Mouse (Mus musculus) small intestine, adult 2 months (tissue): ENCODE measurements around the gene Dcaf17. TPM values are rescaled to one million over a fixed set of nuclear protein-coding genes. Genes with fewer than 3 reads are reported as not detected.

ENCODE experiments used
- H3K27ac ChIP-seq: fragments of 200-500 bp; 2 replicates; pipeline ENCODE4 v1.5.1; 2012; ENCODE audit warnings: low read depth, low read length, control low read depth, inconsistent platforms; ENCODE audit not compliant: insufficient read depth
- H3K27me3 ChIP-seq: fragments of 200-500 bp; 2 replicates; pipeline ENCODE4 v1.6.1; 2012; ENCODE audit warnings: mild to moderate bottlenecking, moderate library complexity, low read length, inconsistent platforms; ENCODE audit not compliant: control insufficient read depth, insufficient read depth
- H3K36me3 ChIP-seq: fragments of 200-500 bp; 2 replicates; pipeline ENCODE4 v1.6.1; 2012; ENCODE audit warnings: mild to moderate bottlenecking, low read length, control low read depth, inconsistent platforms; ENCODE audit not compliant: control insufficient read depth, insufficient read depth
- H3K4me1 ChIP-seq: fragments of 200-500 bp; 2 replicates; pipeline ENCODE4 v1.6.1; 2012; ENCODE audit warnings: low read length, inconsistent platforms, mixed read lengths; ENCODE audit not compliant: control insufficient read depth, insufficient read depth, insufficient read length
- H3K4me3 ChIP-seq: fragments of 200-500 bp; 2 replicates; pipeline ENCODE4 v1.5.1; 2012; ENCODE audit warnings: low read depth, mild to moderate bottlenecking, control low read depth, inconsistent platforms, low read length, moderate library complexity
- CTCF ChIP-seq: fragments of 200-500 bp; IDR thresholded peaks from 2 replicates; pipeline ENCODE4 v1.5.1; 2012; ENCODE audit warnings: low read depth, mild to moderate bottlenecking, control low read depth, inconsistent platforms, low read length, moderate library complexity, mixed read lengths; ENCODE audit not compliant: insufficient replicate concordance, insufficient read length; ENCODE audit errors: extremely low read depth
- POLR2A ChIP-seq: fragments of 200-500 bp; IDR thresholded peaks from 2 replicates; pipeline ENCODE4 v1.6.1; 2012; ENCODE audit warnings: low read depth, mild to moderate bottlenecking, control low read depth, inconsistent platforms, low read length, moderate library complexity
- WGBS: fragments of 180-500 bp; shearing (Covaris S2); methylation state at CpG from one replicate; pipeline ENCODE4 v1.1.7; 2018; 5-methylcytosine and 5-hydroxymethylcytosine counted together
- polyA plus RNA-seq: library from polyadenylated mRNA; depleted of rRNA; stranded (reverse); fragments of >200 nt; gene quantifications from 2 replicates; pipeline ENCODE4 v1.2.3, GENCODE M21; 2012

The Dcaf17 gene
- polyA plus RNA-seq, 1 experiment: 2.1 TPM

DNA sequence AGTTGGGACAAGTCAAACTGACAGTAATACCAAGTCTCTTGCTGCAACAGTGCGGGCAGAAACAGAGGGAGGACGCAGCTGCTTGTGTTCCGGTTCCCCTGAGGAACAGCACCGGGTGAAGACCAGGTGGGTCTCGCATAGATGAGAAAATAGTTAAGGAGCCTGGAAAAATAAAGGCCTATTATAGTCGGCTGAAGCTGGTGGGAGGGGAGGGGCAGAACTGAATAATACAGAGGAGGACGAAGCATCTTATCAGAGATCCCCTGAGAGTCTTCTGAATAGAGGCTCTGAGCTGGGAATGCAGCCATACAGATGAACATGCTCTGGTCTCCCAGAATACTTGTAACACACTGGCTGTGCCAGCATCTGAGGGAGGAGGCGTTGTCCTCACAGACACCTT is 21.1 kb upstream of the Dcaf17 start:
- H3K27me3 ChIP-seq: no peaks in the 10 kb centered on the region
- H3K27ac ChIP-seq: no peak overlapping the region
- no peaks in the 10 kb centered on the region for H3K36me3 ChIP-seq
- H3K4me3 ChIP-seq: no peak overlapping the region
- H3K4me1 ChIP-seq: no peaks in the 10 kb centered on the region
- 86% methylated on average over 8 of the region's 8 CpGs for WGBS
- TF ChIP-seq POLR2A (no peak), CTCF (no peak)

- no peaks in the 10 kb centered on the region for H3K27me3 ChIP-seq
- H3K4me1 ChIP-seq: peaks cover 2% of the 10 kb centered on the region; the same call in 1 of the 2 replicates
- H3K36me3 ChIP-seq: no peaks in the 10 kb centered on the region
- 87% methylated on average over 6 of the region's 6 CpGs for WGBS
- TF ChIP-seq POLR2A (no peak), CTCF (no peak)
- no peak overlapping the region for H3K4me3 ChIP-seq
- H3K27ac ChIP-seq: no peak overlapping the region
These were observed 17.7 kb upstream of the Dcaf17 start for GRCm38 (mm10) chr2:71037447-71037846.

- Histone ChIP-seq H3K27me3 (no peaks in the 10 kb centered on the region), H3K36me3 (no peaks in the 10 kb centered on the region), H3K4me1 (peaks cover 2% of the 10 kb centered on the region; the same call in 1 of the 2 replicates), H3K27ac (no peak overlapping the region), H3K4me3 (no peak overlapping the region)
- TF ChIP-seq POLR2A (no peak), CTCF (peak; percentile 85)
- WGBS: 31% methylated on average over 11 of the region's 11 CpGs
These were observed 15.5 kb upstream of the Dcaf17 start for GRCm38 (mm10) chr2:71039522-71040121.

GRCm38 (mm10) chr2:71046151-71046550 is 9.0 kb upstream of the Dcaf17 start:
- WGBS: 61% methylated on average over 6 of the region's 6 CpGs

DNA sequence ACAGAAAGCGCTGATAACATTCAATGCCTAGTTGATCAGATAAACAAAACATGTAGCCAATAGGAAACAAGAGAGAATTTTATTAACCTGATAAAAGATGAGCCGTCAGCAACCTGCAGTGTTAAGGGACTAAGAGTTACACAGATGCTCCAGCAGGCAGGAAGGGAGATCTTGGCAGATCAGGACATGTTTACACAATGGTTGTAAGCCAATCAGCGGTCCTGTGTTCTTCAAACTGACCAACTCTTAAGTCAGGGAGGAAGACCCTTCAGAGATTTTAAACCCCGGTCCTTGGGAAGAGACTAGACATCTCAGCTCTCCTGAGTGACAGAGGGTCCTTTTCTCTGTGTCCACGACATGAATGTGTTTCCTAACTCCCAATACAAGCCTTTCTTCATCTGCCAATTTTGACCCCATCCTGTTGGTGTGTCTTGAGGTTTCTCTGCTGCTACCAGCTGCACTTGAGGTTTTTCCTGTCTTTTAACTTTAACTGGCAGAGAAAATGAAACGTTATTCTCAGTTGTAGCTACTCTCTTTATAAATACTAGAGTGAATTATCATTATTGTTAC is 8.3 kb upstream of the Dcaf17 start:
- no peak for TF ChIP-seq POLR2A
- no peak for TF ChIP-seq CTCF
- H3K27me3 ChIP-seq: no peaks in the 10 kb centered on the region
- H3K27ac ChIP-seq: no peak overlapping the region
- H3K4me3 ChIP-seq: no peak overlapping the region
- no peaks in the 10 kb centered on the region for H3K4me1 ChIP-seq
- WGBS: 58% methylated on average over 6 of the region's 6 CpGs
- H3K36me3 ChIP-seq: no peaks in the 10 kb centered on the region

More at GRCm38 (mm10) chr2:71046151-71046550, 9.0 kb upstream of the Dcaf17 start:
- H3K4me1 ChIP-seq: no peaks in the 10 kb centered on the region
- H3K4me3 ChIP-seq: no peak overlapping the region
- H3K36me3 ChIP-seq: no peaks in the 10 kb centered on the region
- TF ChIP-seq POLR2A: no peak
- no peak for TF ChIP-seq CTCF
- H3K27ac ChIP-seq: no peak overlapping the region
- H3K27me3 ChIP-seq: no peaks in the 10 kb centered on the region

DNA sequence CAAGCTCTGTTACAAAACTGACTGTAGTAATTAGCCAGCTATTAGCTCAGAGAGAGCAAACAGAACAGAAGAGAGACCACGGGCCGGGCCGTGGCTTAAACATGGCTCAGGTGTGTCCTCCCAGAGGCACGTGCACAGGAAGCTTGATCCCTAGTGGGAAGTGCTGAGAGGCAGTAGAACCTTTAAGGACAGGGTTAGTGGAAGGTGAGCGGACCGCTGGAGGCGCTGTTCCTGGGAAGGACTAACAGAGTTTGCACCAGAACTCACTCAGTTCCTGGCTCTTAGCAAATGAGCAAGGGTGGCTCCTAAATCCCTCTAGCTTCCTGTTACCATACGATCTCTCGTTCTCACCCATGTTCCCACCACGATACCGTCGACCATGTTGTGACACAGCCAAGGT is 6.2 kb upstream of the Dcaf17 start:
- Histone ChIP-seq H3K36me3 (no peaks in the 10 kb centered on the region), H3K4me1 (no peaks in the 10 kb centered on the region), H3K27me3 (no peaks in the 10 kb centered on the region), H3K27ac (no peak overlapping the region), H3K4me3 (no peak overlapping the region)
- TF ChIP-seq POLR2A: no peak
- peak; percentile 20; the same call in 1 of the 2 replicates for TF ChIP-seq CTCF
- WGBS: 53% methylated on average over 12 of the region's 12 CpGs

DNA sequence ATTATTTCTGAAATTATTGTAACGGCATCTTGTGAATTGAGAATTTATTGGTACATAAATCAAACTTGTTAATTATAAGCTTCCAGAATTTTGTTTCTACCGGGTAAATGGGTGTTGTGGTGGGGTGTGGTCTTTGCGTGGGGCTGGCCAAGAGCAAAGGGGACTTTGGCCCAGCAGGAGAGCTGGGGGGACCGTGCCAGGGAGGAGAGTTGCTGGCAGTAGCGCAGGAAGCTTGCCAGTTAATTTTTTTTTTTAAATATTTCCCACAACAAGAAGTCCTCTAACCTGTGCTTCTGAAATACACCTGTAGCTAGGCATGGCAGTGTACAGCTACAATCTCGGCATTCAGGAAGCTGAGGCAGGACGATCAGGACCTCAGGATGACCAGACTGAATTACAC is 4.6 kb upstream of the Dcaf17 start:
- H3K27me3 ChIP-seq: no peaks in the 10 kb centered on the region
- 41% methylated on average over 7 of the region's 7 CpGs for WGBS
- H3K4me1 ChIP-seq: no peaks in the 10 kb centered on the region
- H3K4me3 ChIP-seq: peak overlapping the region; percentile 15; the same call in 1 of the 2 replicates
- TF ChIP-seq CTCF: no peak
- no peak for TF ChIP-seq POLR2A
- no peaks in the 10 kb centered on the region for H3K36me3 ChIP-seq
- H3K27ac ChIP-seq: no peak overlapping the region
